Mouse (Mus musculus) layer of hippocampus, adult 18-20 months (tissue): ENCODE data around the gene Dph7. TPM values are rescaled to one million over a fixed set of nuclear protein-coding genes. Genes with fewer than 3 reads are reported as not detected.
A peak's percentile ranks its signal among the peaks of the same experiment; 100 is the strongest.
"Not testable (repeated sequence)": the region's sequence is repeated elsewhere in the genome, so short reads cannot be mapped to it uniquely, and the experiment has no call there.

Experiments used
- DNase-seq, 2 experiments: peaks; one replicate each; pipeline ENCODE4 v3.0.0; 2022; ENCODE audit warnings: low spot score in 2 of 2
- microRNA-seq, 2 experiments: library from miRNA; unstranded; fragments of <30 nt; microRNA quantifications; one replicate each; pipeline ENCODE4 v1.2.0; 2021
- total RNA-seq, 2 experiments: library from RNA; stranded (reverse); gene quantifications; 2 replicates each; pipeline ENCODE4 v1.2.3; 2021

Gene Dph7
- total RNA-seq, 2 experiments from 2014 or later = 34.1 to 34.2 TPM

GRCm38 (mm10) chr2:24960910-24961309, 1.3 kb upstream of the Dph7 start:
- DNase-seq = no peak

- DNase-seq = no peak
Observed at GRCm38 (mm10) chr2:24970386-24970785, 8.2 kb downstream of the Dph7 start.

- not testable (repeated sequence) for DNase-seq
Observed at GRCm38 (mm10) chr2:24974452-24974851, 12.3 kb downstream of the Dph7 start.

GRCm38 (mm10) chr2:24974906-24975703, 12.9 kb downstream of the Dph7 start, which contains the start of gene Mrpl41:
Gene Mrpl41 (minus strand): TSS chr2:24975098.
- DNase-seq = peak; percentile 98

- DNase-seq = peak; percentile 38 to 76
Observed at GRCm38 (mm10) chr2:24975704-24976297, 13.6 kb downstream of the Dph7 start, which contains the start of gene Pnpla7. Gene Pnpla7 (plus strand): TSS chr2:24976033.

- DNase-seq = no peak
Observed at GRCm38 (mm10) chr2:24976960-24977359, 14.8 kb downstream of the Dph7 start.

GRCm38 (mm10) chr2:24987762-24988161, 25.6 kb downstream of the Dph7 start:
- DNase-seq = no peak

GRCm38 (mm10) chr2:24995332-24995731, 33.1 kb downstream of the Dph7 start:
- peak; percentile 28 to 67 for DNase-seq

- no peak for DNase-seq
Observed at GRCm38 (mm10) chr2:24996471-24996870, 34.3 kb downstream of the Dph7 start.

GRCm38 (mm10) chr2:25000544-25001235, 38.5 kb downstream of the Dph7 start:
- DNase-seq = peak in 1 of 2 experiments; percentile 41

- no peak for DNase-seq
Observed at GRCm38 (mm10) chr2:25003946-25004786, 42.0 kb downstream of the Dph7 start.

GRCm38 (mm10) chr2:25006767-25007166, 44.6 kb downstream of the Dph7 start:
- DNase-seq = no peak

GRCm38 (mm10) chr2:25008250-25008649, 46.0 kb downstream of the Dph7 start:
- DNase-seq = no peak

Small RNA genes within 50 kb of the gene (microRNA-seq; reads per million reads assigned to microRNA genes)
- gene Gm22875 = 0 reads per million in 2 experiments

Other genes starting within 250 kb of the Dph7 start
- 10 to 100 TPM; 71.1 to 71.2 TPM for gene Cacna1b, start 199.2 kb upstream of the Dph7 start, total RNA-seq
- gene Ehmt1, start 42.8 kb upstream of the Dph7 start, total RNA-seq = 10 to 100 TPM; 53.3 to 58.8 TPM
- 10 to 100 TPM; 11.2 to 11.3 TPM for gene Arrdc1, start 27.1 kb upstream of the Dph7 start, total RNA-seq
- gene Zmynd19, start 12.6 kb upstream of the Dph7 start, total RNA-seq = 10 to 100 TPM; 36.4 to 39.1 TPM
- 10 to 100 TPM; 88.0 to 88.2 TPM for gene Mrpl41, start 12.7 kb downstream of the Dph7 start, total RNA-seq
- gene Pnpla7, start 13.6 kb downstream of the Dph7 start, total RNA-seq = 10 to 100 TPM; 29.7 to 32.4 TPM
- gene Nsmf, start 92.0 kb downstream of the Dph7 start, total RNA-seq = 100 to 1,000 TPM; 950 to 953 TPM
- not detected for gene Entpd8, start 117.9 kb downstream of the Dph7 start, total RNA-seq
- gene Noxa1, start 132.7 kb downstream of the Dph7 start, total RNA-seq = not detected
- gene Nrarp, start 218.4 kb downstream of the Dph7 start, total RNA-seq = 10 to 100 TPM; 19.5 to 21.0 TPM
- 1 to 10 TPM; 1.9 to 2.3 TPM for gene Tor4a, start 234.5 kb downstream of the Dph7 start, total RNA-seq
- gene Nelfb, start 249.1 kb downstream of the Dph7 start, total RNA-seq = 10 to 100 TPM; 56.7 to 60.0 TPM